15 mouse cellular contexts compared by ENCODE assay signal in the genomic region with DNA sequence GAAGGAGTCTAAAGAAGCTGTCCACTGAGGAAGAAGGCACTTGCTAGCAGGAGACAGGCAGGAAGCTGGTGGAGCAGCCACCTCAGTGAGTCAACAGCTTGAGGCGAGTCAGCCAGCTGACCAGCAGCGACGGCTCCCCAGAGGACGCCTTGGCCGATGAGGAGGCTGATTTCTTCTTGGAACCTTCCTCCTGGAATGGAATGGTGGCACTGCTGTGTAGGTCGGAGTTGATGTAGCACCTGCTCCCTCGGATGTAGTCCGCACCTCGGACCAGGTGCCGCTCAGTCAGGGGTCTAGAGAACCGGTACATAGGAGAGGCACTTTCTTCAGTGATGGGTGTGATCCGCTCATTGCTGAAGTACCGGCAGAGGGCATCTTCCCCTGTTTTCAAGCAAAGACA.
DNase-seq lines count a peak whose midpoint lies in the region.
"Had no signal": no experiment of that assay in that cellular context is flagged by ENCODE, and none has a peak within 500 bp of the region (broad histone marks: within the 10 kb centered on the region; RNA-seq: fewer than 3 reads in every experiment).

No protein-coding gene starts in this region.

- DNase-seq in adrenal gland, postnatal 10 days: peak; percentile 64
- DNase-seq in adrenal gland, postnatal 4 days (ENCODE audit: low spot score in 2 of 2): no peak
- peak; percentile 69 for DNase-seq in 3134 (ENCODE audit: extremely low read depth, insufficient read length, low spot score)
- DNase-seq in brain, adult 2 months (ENCODE audit: low read depth, low spot score): peak; percentile 73
- peak; percentile 58 to 73 for DNase-seq in cerebellum, postnatal 10 days
- no peak for DNase-seq in kidney, postnatal 36 days
- no peak for DNase-seq in natural killer cell, adult 2 months (ENCODE audit: low spot score in 2 of 2)
- no peak for DNase-seq in embryo, embryonic 9.5 days (ENCODE audit: extremely low spot score)
- DNase-seq: B cell, adult 2 months; heart, adult 11 months; kidney, adult 9 months; liver, postnatal 0 days; lung, postnatal 14 days; right cerebral cortex, postnatal 14 days; thymus, postnatal 4 days had no signal

Comparison
In these comparisons a context has a peak if more than half of its experiments do, and no peak if none do; other contexts are left out.
1. DNase-seq: peak in adrenal gland, postnatal 10 days (single experiment), 3134 (single experiment), brain, adult 2 months (single experiment) and cerebellum, postnatal 10 days (2 of 2); none in adrenal gland, postnatal 4 days (0 of 2), kidney, postnatal 36 days (0 of 2), natural killer cell, adult 2 months (0 of 2) and embryo, embryonic 9.5 days (single experiment).